In the genomic region with DNA sequence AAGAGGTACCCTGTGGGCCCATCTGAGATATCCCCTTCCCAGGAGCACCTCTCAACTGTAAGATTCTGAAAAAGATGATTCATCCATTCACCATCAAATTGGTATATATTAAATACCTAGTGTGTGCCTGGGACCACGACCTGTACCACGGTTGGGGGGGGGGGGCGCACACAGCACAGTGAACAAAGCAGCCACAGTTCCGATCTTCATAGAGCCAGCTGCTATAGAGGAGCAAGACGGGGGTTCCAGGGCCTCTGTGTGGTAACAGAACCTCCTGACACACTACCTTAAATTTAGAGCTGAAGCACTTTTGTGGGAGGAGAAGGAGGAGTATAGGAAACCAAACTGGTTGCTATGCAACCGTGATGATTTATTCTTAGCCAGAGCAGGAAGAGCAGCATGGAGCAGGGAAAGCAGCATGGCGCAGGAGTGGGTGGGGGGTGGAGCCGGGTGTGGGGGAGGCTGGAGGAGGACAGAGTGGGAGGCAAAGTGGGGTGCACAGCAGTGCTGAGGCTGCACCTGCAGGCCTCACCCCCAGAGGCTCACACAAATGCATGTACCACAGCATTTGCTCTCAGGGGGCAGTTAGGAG, we compare ENCODE assay signal across 9 mouse cellular contexts.
DNase-seq lines count a peak whose midpoint lies in the region; ATAC-seq lines count a peak whose summit lies in the region.
"Had no signal": no experiment of that assay in that cellular context is flagged by ENCODE, and none has a peak within 500 bp of the region (broad histone marks: within the 10 kb centered on the region; RNA-seq: fewer than 3 reads in every experiment).

No protein-coding gene starts in this region.

- no peak overlapping the region for H3K9ac ChIP-seq in kidney, embryonic 14.5 days (ENCODE audit: low read depth, low read length)
- H3K9ac ChIP-seq in forebrain, embryonic 13.5 days: peak overlapping the region; percentile 34; the same call in 1 of the 2 replicates
- no peak overlapping the region for H3K9ac ChIP-seq in midbrain, embryonic 12.5 days (replicated peaks)

- 20% methylated on average over 8 of the region's 8 CpGs for WGBS in kidney, embryonic 14.5 days
- WGBS in forebrain, embryonic 13.5 days: 35% methylated on average over 8 of the region's 8 CpGs
- WGBS in midbrain, embryonic 12.5 days: 45% methylated on average over 8 of the region's 8 CpGs

- peaks cover 37% of the 10 kb centered on the region for H3K4me1 ChIP-seq in kidney, embryonic 14.5 days (ENCODE audit: control insufficient read depth, insufficient read depth, low read length)
- H3K4me1 ChIP-seq in forebrain, embryonic 13.5 days: peaks cover 88% of the 10 kb centered on the region
- peaks cover 71% of the 10 kb centered on the region for H3K4me1 ChIP-seq in midbrain, embryonic 12.5 days

- no peak overlapping the region for H3K4me3 ChIP-seq in kidney, embryonic 14.5 days (ENCODE audit: low read length)
- no peak overlapping the region for H3K4me3 ChIP-seq in forebrain, embryonic 13.5 days
- no peak overlapping the region for H3K4me3 ChIP-seq in midbrain, embryonic 12.5 days

- H3K27me3 ChIP-seq in kidney, embryonic 14.5 days (ENCODE audit: control insufficient read depth, insufficient read depth, low read length): no peaks in the 10 kb centered on the region
- H3K27me3 ChIP-seq in forebrain, embryonic 13.5 days: no peaks in the 10 kb centered on the region
- no peaks in the 10 kb centered on the region for H3K27me3 ChIP-seq in midbrain, embryonic 12.5 days

- H3K4me2 ChIP-seq in kidney, embryonic 14.5 days (replicated peaks; ENCODE audit: low read depth, low read length): peak overlapping the region; percentile 19
- H3K4me2 ChIP-seq in forebrain, embryonic 13.5 days: peak overlapping the region; percentile 34
- H3K4me2 ChIP-seq in midbrain, embryonic 12.5 days (replicated peaks): 0 out of 2 replicates have a peak overlapping the region, but pooled peaks have one; percentile 10

- peak; percentile 93 for ATAC-seq in kidney, embryonic 14.5 days (ENCODE audit: low FRiP score, low TSS enrichment)
- ATAC-seq in forebrain, embryonic 13.5 days: peak; percentile 91
- peak; percentile 73; the same call in 1 of the 2 replicates for ATAC-seq in midbrain, embryonic 12.5 days (ENCODE audit: low FRiP score, low read depth)

- H3K9me3 ChIP-seq in kidney, embryonic 14.5 days (ENCODE audit: control insufficient read depth, low read length): no peaks in the 10 kb centered on the region
- H3K9me3 ChIP-seq in forebrain, embryonic 13.5 days (replicated peaks): no peaks in the 10 kb centered on the region
- no peaks in the 10 kb centered on the region for H3K9me3 ChIP-seq in midbrain, embryonic 12.5 days
- H3K9me3 ChIP-seq: G1E had no signal

- no peak for DNase-seq in kidney, adult 18-20 months
- peak; percentile 44 for DNase-seq in kidney, postnatal 10 days
- DNase-seq in thymus, postnatal 4 days: peak; percentile 57
- DNase-seq in urinary bladder, postnatal 14 days (ENCODE audit: low spot score): no peak
- no peak for DNase-seq in gastrocnemius, postnatal 10 days

- H3K27ac ChIP-seq in kidney, embryonic 14.5 days (ENCODE audit: low read depth, low read length): no peak overlapping the region
- H3K27ac ChIP-seq in forebrain, embryonic 13.5 days: peak overlapping the region; percentile 53
- 0 out of 2 replicates have a peak overlapping the region, but pooled peaks have one; percentile 15 for H3K27ac ChIP-seq in midbrain, embryonic 12.5 days (replicated peaks)

- no peaks in the 10 kb centered on the region for H3K36me3 ChIP-seq in kidney, embryonic 14.5 days (ENCODE audit: control insufficient read depth, insufficient read depth, low read length)
- H3K36me3 ChIP-seq in forebrain, embryonic 13.5 days (ENCODE audit: poor library complexity, severe bottlenecking): no peaks in the 10 kb centered on the region
- no peaks in the 10 kb centered on the region for H3K36me3 ChIP-seq in midbrain, embryonic 12.5 days
- H3K36me3 ChIP-seq: G1E had no signal

Comparison
In these comparisons a context has a peak if more than half of its experiments do, and no peak if none do; other contexts are left out.
1. DNase-seq: peak in kidney, postnatal 10 days (single experiment) and thymus, postnatal 4 days (single experiment); none in kidney, adult 18-20 months (single experiment), urinary bladder, postnatal 14 days (single experiment) and gastrocnemius, postnatal 10 days (single experiment).
2. Peak in every context shown above with its lines, with median percentiles within 50 percentile points of each other: ATAC-seq and H3K4me2 ChIP-seq.